Mouse (Mus musculus) C2C12 (cell line): ENCODE data around the gene Tnfrsf4. TPM values are rescaled to one million over a fixed set of nuclear protein-coding genes. Genes with fewer than 3 reads are reported as not detected.

Source experiments
- H3K27me3 ChIP-seq: one replicate; pipeline ENCODE4 v1.6.1; 2011; ENCODE audit not compliant: control insufficient read depth, insufficient read depth, insufficient read length
- H3K36me3 ChIP-seq: one replicate; pipeline ENCODE4 v1.6.1; 2011; ENCODE audit not compliant: control insufficient read depth, insufficient read depth
- H3K4me3 ChIP-seq: one replicate; pipeline ENCODE4 v1.5.1; 2011; ENCODE audit warnings: mild to moderate bottlenecking, control low read depth; ENCODE audit not compliant: poor library complexity, insufficient read depth, severe bottlenecking
- H3K79me2 ChIP-seq: one replicate; pipeline ENCODE4 v1.6.1; 2011; ENCODE audit not compliant: control insufficient read depth, insufficient read depth
- H3K79me3 ChIP-seq: one replicate; pipeline ENCODE4 v1.6.1; 2011; ENCODE audit warnings: low read depth, control low read depth
- H3ac ChIP-seq: one replicate; pipeline ENCODE3; 2011; ENCODE audit warnings: low read depth; ENCODE audit not compliant: control insufficient read depth, insufficient read length
- CEBPB ChIP-seq: IDR thresholded peaks from one replicate; pipeline ENCODE4 v1.6.1; 2011; ENCODE audit warnings: low read depth, mild to moderate bottlenecking, control low read depth, moderate library complexity
- CTCF ChIP-seq: IDR thresholded peaks from one replicate; pipeline ENCODE4 v1.5.1; 2011; ENCODE audit not compliant: control insufficient read depth, insufficient read depth, insufficient read length
- FOSL1 ChIP-seq: IDR thresholded peaks from one replicate; pipeline ENCODE4 v1.8.0; 2011; ENCODE audit warnings: mild to moderate bottlenecking, low read length; ENCODE audit not compliant: poor library complexity, insufficient read depth, severe bottlenecking
- MAX ChIP-seq: IDR thresholded peaks from one replicate; pipeline ENCODE4 v1.6.1; 2011; ENCODE audit warnings: mild to moderate bottlenecking, control low read depth
- MYOD1 ChIP-seq: IDR thresholded peaks from one replicate; pipeline ENCODE4 v1.6.1; 2011; ENCODE audit warnings: low read depth; ENCODE audit not compliant: control insufficient read depth, insufficient read length
- MYOG ChIP-seq: IDR thresholded peaks from one replicate; pipeline ENCODE4 v1.6.1; 2011; ENCODE audit not compliant: control insufficient read depth, insufficient read length; ENCODE audit errors: extremely low read depth
- USF1 ChIP-seq: IDR thresholded peaks from one replicate; pipeline ENCODE4 v1.6.1; 2011; ENCODE audit warnings: low read depth, mild to moderate bottlenecking, control low read depth, moderate library complexity
- polyA plus RNA-seq: library from polyadenylated mRNA; unstranded; fragments of >200 nt; fragmentation: generic; extraction: Trizol; gene quantifications from one replicate; pipeline ENCODE4 v1.2.1, GENCODE M21; 2012; ENCODE audit warnings: missing spikeins

The Tnfrsf4 gene
- polyA plus RNA-seq, 1 experiment, result 0.54 TPM

DNA sequence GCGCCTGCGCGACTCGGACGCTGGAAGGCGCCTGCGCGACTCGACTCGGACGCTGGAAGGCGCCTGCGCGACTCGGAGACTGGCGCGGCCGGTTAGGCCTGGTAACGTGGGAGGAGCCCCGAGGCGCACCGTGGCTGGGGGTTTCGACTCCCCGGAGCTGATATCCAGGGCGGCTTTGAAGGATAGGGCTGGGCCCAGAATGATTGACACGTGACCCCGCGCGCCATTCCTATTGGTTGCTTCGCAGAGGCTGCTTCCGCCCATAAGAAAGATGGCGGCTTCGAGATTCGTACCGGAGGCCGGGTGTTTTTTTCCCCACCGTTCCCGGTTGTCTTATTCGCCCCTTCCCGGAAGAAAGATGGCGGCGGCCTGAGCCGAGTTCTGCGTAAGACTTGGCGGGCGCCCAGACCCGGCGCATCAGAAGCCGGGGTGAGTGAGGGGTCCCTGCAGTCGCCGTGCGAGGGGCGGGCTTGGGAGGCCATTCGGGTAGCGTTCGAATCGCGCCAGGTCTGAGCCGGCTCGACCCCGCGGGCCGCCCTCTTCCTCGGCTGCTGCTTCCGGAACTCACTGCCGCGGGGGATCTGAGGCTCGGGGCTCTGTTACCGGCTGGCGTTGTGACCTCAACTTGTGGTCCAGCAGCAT, 20.6 kb upstream of the Tnfrsf4 start:
- TF ChIP-seq USF1, result peak; percentile 97
- no peak for TF ChIP-seq CTCF
- Histone ChIP-seq H3K4me3 (peak overlapping the region; percentile 96), H3K36me3 (peaks cover 18% of the 10 kb centered on the region), H3ac (peak overlapping the region; percentile 87), H3K27me3 (no peaks in the 10 kb centered on the region), H3K79me2 (peaks cover 59% of the 10 kb centered on the region), H3K79me3 (peaks cover 43% of the 10 kb centered on the region)

DNA sequence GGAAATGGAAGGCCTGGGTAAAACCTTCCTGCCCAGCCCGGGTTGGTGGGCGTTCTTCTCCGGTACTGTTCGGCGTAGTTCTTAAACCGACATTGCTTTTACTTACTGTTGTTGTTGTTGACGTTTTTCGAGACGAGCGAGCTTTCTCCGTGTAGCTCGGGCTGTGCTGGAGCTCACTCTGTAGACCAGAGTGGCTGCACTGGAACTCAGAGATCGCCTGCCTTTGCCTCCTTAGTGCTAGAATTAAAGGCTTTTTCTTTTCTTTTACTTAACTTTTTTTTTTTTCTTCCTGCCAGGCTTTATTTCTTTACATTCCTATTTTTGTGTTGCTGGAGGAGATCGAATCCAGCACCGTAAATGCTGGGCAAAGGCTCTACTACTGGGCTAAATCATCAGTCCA, 20.0 kb upstream of the Tnfrsf4 start:
- Histone ChIP-seq H3K36me3 (peaks cover 22% of the 10 kb centered on the region), H3K4me3 (peak overlapping the region; percentile 96), H3K79me2 (peaks cover 59% of the 10 kb centered on the region), H3K27me3 (no peaks in the 10 kb centered on the region), H3K79me3 (peaks cover 43% of the 10 kb centered on the region), H3ac (peak overlapping the region; percentile 87)
- TF ChIP-seq CTCF, result no peak
- no peak for TF ChIP-seq MYOG
- TF ChIP-seq MAX, result no peak
- no peak for TF ChIP-seq USF1
- TF ChIP-seq CEBPB, result no peak
- TF ChIP-seq MYOD1, result no peak
- no peak for TF ChIP-seq FOSL1

DNA sequence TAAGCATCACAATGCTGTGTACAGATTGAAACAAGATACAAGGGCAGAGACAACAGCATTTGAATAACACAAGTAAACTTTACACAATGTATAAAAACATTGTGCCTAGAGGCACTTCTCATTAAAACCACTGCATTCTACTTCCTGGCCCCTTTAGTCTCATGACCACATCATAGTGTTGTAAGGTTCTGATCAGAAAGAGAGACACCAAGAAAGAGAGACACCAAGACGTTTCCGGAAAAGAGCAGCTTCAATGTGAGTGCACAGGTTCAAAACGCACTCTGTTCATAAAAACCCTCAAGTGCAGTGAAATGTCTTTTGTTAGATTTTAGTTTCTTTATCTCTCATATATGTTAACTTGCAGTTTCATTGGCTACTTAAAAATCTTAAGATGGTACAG, 9.5 kb upstream of the Tnfrsf4 start:
- no peak overlapping the region for H3K4me3 ChIP-seq
- H3K79me2 ChIP-seq, result no peaks in the 10 kb centered on the region
- TF ChIP-seq MYOG (no peak), CTCF (no peak), MYOD1 (no peak), USF1 (no peak), FOSL1 (no peak), MAX (no peak), CEBPB (no peak)
- no peaks in the 10 kb centered on the region for H3K27me3 ChIP-seq
- no peak overlapping the region for H3ac ChIP-seq
- H3K79me3 ChIP-seq, result no peaks in the 10 kb centered on the region
- peaks cover 82% of the 10 kb centered on the region for H3K36me3 ChIP-seq

DNA sequence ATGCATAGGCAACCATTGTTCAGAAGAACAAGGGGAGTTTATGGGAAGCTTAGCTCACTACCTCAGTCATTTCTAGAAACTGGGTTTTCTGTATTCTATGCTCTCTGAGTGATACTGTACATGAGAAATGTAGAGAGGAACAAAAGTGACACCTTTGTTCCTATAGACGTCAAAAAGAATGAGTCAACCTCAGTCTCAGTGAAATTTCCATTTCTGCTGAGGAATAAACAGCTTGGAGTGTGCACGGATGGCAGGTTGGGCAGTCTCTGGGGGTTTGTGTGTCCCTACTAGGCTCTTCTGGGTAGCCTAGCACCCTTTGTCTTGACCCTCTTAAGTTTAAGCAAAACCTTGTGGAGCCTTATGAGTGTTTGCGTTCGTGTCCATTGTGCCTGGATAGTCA, 5.3 kb upstream of the Tnfrsf4 start:
- no peak overlapping the region for H3ac ChIP-seq
- H3K79me3 ChIP-seq, result no peaks in the 10 kb centered on the region
- peaks cover 80% of the 10 kb centered on the region for H3K36me3 ChIP-seq
- no peak overlapping the region for H3K4me3 ChIP-seq
- TF ChIP-seq CTCF (no peak), MYOG (no peak), USF1 (no peak), MYOD1 (no peak), CEBPB (no peak), MAX (no peak), FOSL1 (no peak)
- H3K27me3 ChIP-seq, result no peaks in the 10 kb centered on the region
- no peaks in the 10 kb centered on the region for H3K79me2 ChIP-seq

DNA sequence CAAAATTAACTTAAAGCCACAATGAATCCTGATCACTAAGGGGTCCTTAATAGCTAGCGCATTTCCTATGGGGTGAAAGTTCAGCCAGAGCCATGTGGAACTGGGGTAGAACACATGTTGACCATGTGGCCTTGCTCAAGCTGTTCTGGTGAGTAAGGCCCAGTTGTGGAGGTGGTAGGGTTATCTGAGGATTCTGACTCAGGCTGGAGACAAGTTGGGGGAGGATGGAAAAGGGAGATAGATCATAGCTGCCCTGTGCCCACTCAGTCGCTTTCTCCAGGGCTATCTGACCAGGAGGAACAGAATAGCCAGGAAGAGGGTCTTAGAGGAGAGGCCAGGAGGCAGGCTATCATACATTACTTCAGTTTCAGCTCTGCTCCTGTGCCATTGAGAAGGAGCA, 793 bp downstream of the Tnfrsf4 start:
- Histone ChIP-seq H3K36me3 (peaks cover 36% of the 10 kb centered on the region), H3K27me3 (no peaks in the 10 kb centered on the region), H3K4me3 (no peak overlapping the region), H3K79me2 (no peaks in the 10 kb centered on the region), H3ac (no peak overlapping the region), H3K79me3 (no peaks in the 10 kb centered on the region)
- TF ChIP-seq FOSL1, result no peak
- no peak for TF ChIP-seq MYOD1
- TF ChIP-seq CEBPB, result no peak
- TF ChIP-seq MYOG, result no peak
- TF ChIP-seq CTCF, result no peak
- no peak for TF ChIP-seq USF1

DNA sequence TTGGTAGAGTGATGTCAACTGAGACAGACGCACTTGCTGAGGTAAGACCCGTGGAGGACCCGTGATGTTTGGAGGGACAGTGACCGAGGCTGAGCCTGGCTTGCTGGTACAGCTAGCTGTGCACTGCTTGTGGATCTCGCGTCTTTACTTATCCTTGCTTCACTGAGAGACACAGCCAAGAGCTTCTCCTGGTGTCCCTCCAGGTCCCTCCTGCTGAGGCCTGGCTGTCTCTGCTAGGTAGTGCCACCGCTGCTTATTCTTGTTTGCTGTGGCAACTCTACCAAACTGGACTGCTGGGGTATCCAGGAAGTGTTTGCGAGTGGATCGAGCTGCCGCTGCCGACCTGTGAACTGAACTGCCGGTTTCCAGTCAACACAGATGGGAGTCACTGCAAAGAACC, 6.1 kb downstream of the Tnfrsf4 start:
- Histone ChIP-seq H3K27me3 (no peaks in the 10 kb centered on the region), H3ac (no peak overlapping the region), H3K79me2 (no peaks in the 10 kb centered on the region), H3K4me3 (no peak overlapping the region), H3K79me3 (no peaks in the 10 kb centered on the region), H3K36me3 (peaks cover 6% of the 10 kb centered on the region)
- TF ChIP-seq MYOG (no peak), CTCF (no peak), MAX (no peak), MYOD1 (no peak), FOSL1 (no peak), USF1 (no peak), CEBPB (no peak)
